Mouse (Mus musculus): ENCODE data around the gene Sc5d.
A peak's percentile ranks its signal among the peaks of the same experiment; 100 is the strongest.

The Sc5d gene

DNA sequence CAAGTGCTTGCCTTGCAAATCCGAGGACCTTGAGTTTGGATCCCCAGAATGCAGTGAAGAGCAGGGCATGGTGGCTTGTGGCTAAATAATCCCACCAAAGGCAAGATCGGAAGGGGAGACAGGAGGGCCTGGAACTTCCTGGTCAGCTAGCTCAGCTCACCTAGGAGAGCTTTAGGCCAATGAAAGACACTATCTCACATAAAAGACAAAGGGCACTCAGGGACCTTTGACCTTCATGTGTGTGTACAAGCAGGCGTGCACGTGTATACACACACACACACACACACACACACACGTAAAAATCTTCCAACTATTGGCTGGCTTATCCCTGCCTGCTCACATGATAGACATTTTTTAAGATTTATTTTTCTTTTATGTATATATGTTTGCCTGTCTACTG, 3.6 kb downstream of the Sc5d start:
- no peak for DNase-seq (ENCODE audit: low read depth, low spot score)

DNA sequence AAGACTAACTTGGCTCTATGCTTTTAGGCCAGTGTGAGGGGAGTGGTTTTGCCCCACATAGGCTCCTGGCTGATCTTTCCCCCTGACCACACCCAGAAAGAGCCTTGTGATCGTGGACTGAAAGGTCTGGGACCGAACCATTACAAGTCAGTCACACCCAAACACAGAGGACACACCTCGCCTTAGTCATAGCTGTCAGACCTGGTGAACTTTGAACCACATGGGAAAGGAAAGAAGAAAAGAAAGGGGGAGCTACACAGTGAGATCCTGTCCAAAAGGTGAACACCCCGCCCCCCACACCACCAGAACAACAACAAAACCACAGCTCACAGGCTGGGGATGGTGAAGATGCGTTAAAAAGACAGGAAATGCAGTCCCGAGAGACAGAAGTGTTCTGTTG, 14.9 kb downstream of the Sc5d start:
- DNase-seq (ENCODE audit: low read depth, low spot score) = no peak

DNA sequence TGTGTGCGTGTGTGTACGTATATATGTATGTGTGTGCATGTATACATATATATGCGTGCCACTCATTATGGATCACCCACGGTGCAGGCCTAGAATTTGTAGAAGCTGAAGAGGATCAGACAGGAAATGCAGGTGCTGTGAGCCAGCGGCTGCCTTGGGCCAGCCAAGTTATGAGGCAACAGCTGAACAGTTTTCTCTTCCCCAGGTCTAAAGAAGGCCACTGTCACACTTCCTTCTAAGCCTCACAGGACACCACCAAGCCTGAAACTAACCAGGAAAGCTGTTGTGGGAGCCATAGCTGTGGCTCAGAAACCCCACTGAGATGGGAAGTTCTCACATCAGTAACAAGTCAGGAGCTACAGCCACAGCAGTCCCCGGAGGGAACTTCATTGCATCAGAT, 17.4 kb downstream of the Sc5d start:
- no peak for DNase-seq (ENCODE audit: low read depth, low spot score)

DNA sequence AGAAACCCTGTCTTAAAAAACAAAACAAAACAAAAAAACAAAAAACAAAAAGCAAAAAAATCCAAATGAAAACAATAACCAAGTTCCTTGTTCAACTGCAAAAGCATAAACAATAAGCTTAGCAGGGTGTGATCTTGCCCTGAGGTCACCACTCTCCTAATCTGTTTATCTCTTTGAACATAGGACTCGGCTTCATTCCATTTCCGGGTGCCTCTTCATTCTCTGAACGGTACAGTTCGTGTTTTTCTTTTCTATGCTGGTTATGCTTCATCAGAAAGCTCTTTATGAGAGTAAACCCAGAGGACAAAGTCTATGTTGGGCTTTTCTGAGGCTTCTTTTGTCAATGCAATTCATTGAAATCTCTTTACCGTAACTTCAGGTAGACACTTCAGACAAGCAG, 19.9 kb downstream of the Sc5d start:
- no peak for DNase-seq (ENCODE audit: low read depth, low spot score)

DNA sequence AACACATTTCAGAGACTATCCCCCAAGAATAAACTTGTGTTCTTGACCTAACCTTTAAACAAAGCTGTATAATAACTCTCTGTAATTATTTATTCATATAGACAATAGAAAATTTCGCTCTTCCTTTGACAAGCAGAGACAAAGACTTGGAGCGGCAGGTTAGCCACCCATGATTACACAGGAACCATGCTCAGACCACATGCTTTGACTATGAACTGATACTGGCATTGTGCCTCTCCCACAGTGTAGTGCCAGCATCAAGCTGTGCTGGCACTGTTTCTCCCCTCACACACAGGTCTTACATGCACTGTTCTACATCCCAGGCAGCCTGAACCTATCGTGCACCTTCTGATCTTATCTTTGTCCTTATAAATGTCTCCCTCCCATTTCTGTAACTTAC, 23.0 kb downstream of the Sc5d start:
- DNase-seq (ENCODE audit: low read depth, low spot score) = no peak

DNA sequence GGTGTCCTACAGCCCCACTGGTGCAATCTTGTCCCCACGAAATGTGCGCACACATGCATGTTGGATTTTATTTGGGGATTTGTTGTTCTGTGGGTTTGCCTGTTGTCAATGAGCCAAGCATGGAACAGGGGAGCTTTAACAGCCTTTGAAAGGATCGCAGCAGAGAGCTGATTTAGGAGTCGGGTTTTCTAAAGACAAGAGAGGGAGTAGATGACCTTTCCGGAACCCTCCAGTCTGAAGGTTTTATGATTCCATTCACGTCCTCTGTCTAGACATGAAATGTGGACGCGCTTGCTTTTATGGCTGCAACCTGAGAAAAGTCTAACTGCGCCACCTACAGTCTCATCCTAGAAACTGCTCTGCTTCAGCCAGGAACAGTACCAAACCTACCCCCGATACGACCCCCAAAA, 23.5 kb downstream of the Sc5d start:
- peak; percentile 76 for DNase-seq (ENCODE audit: low read depth, low spot score)

DNA sequence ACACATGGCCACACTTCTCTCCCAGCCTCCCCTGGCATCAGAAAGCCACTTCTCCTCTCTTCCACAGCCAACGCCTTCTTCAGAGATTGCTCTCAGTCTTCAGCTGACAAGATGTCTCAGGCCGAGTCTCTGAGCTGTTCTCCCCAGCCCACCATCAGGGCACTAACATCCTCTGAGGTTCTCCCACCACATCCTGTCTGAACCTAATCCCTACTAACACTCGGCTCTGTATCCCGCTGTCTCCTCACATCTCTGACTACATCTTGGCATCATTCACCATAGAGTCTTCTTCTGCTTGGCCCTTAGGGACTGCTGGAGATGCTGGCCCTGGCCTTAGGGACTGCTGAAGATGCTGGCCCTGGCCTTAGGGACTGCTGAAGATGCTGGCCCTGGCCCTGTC, 25.2 kb downstream of the Sc5d start:
- no peak for DNase-seq (ENCODE audit: low read depth, low spot score)

DNA sequence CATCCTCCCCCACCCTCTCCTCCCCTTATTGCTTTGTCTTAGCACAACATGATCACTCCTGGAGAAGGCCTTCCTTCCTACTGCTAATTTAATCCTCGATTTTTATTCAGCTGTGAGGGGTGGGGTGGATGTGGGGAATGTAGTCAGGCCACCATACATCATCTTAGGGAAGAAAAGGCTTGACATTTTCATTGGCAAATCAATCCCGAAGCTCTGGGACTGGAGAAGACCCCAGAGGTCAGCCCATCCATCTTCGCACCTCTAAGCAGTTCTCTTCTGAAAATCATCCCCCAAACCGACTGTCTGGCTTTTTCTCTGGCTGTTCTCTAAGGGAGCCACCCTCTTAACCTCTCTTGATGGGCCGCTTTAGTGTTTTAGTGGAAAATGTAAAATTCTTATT, 32.9 kb downstream of the Sc5d start:
- no peak for DNase-seq (ENCODE audit: low read depth, low spot score)

DNA sequence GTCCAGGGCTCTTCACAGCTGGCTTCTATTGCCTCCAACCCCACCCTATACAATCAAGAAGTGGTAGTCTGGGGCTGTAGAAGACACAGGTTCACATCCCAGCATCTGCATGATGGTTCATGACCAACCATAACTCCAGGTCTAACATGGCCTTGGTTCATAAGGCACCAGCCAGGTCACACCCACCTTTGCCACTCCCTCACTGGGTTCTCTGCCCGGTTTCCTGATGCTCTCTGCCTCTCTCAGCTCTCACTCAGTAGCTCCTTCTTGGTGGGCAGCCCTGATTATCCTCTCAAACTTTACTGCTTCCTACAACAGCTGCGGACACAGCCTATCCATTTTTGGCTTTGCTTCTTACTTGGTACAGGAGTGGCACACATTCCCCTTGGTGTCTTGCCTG, 33.7 kb downstream of the Sc5d start:
- no peak for DNase-seq (ENCODE audit: low read depth, low spot score)

DNA sequence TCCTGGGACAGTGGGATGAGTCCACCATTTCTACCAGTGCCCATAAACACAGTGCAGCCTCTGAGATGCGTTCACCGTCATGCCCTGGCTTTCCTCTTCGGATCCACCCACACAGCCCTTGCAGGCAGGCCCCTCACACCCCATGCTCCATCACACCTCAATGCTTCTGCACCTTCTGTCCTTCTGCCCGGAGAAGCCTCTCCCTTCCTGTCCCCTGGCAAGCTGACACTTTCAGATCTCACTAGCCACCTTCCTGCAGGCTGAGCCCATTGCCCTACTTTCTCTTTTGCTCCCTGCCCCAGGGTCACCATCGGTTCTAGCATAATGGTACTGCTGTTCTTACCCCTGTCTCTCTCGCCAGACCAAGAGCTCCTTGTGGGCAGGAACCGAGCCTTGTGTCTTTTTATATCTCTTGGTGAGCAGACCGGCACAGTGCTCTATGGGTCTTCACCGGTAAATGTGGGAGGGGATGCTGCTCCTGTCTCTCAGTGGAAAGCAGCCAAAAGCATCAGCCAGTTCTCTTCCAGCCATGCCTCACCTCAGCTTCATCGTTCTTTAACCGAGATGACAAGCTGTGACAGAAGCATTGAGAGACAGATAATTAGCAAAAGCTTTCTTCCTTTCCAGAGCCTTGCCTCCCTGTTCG, 34.5 kb downstream of the Sc5d start:
- DNase-seq (ENCODE audit: low read depth, low spot score) = no peak

DNA sequence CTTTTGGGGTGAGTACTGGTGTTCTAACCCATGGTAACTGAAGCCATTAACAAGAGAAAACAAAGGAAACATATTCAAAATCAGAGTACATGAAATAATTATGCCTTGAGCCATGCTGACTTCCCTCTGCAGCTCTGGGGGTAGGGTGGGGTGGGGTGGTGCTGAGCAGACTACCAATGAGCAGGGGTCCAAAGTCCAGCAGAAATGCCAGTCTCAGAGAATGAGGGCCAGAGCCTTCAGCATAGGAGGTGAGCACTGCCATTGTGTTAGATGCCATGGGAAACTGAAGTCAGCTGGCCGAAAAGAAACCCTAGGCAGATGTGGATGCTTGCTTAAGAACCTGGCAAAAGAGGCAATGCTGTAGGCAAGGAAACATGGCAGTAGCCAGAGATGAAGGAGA, 36.3 kb downstream of the Sc5d start:
- no peak for DNase-seq (ENCODE audit: low read depth, low spot score)

DNA sequence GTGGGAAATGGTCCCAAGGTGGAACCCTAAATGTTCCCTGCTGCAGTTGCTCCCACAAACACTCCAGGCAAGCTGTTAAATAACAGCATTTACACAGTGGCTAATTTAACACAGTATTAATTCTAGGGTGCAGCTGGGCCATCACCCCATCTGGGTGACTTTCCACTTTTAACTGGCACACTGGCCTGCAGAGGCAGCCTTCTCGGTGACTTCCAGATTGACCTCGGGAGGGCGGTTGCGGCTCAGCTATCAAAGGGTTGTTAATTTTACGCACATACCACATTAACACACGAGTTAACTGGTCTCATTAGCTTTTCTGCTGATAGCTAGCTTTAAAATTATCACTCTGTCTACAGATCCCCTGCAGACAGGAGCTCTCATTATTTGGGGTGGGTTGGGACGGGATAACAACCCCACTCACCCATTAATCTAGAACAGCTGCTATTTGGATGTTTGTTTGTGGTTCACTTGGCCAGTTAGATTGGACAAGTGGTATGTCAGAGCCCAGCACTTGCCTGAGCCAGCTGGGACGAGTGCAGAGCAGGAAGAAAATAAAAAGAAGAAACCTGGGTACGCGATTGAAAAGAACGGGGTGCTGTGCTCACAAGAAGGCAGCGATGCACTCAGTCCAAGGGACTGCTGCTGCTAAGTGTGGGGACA, 44.9 kb downstream of the Sc5d start:
- no peak for DNase-seq (ENCODE audit: low read depth, low spot score)

DNA sequence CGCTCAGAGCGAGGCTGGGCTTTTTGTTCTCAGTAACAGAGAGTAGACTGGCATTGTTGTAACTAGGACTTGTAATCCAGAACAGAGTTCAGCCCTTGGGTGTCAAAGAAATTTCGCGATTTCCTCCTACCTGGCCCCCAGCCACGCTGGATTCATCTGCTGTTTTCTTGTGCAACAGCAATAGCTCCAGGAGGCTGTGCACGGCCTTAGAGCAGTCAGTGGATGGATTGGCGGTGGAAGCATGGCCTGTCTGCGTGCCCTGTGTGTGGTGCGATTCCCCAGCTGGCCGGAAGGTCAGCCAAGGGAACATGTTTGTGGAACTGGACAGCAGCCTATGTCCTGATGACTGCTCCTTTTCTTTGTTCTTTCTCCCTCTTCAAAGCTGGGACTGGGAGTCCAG, 46.4 kb downstream of the Sc5d start:
- no peak for DNase-seq (ENCODE audit: low read depth, low spot score)

DNA sequence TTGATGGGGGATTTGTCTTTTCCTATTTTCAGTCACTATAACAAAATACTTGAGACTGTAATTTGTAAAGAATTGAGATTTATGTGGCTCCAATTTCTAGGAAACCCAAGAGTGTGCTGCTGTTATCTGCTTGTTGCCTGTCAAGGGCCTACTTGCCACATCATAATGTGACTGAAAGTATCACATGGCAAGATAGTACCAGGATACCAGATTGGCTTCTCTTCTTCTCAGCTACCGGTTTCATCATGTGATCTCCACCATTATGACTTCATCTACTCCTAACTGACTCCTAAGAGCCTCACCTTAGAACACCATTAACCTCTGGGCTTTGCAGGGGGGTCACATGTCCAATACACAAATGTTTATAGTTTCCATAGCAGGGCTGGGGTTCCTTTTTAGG, 49.9 kb downstream of the Sc5d start:
- DNase-seq (ENCODE audit: low read depth, low spot score) = no peak

DNA sequence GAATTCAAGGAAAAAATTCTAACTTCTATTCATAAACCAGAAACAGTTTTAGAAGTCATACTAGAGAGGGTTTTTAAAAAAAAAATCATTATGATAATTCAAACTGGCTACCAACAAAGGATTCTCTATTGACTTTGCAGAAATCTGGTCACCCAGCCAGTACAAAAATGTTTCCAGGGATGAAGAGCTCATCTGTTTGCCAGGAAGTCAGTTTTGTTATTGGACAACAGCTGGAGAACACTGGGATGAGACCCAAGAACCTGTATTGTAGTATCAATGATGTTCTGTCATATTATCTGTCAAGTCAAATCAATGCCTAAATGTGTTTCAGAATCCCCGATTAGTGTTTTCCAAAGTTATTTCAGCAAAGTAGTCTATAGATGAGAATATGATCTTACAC, 50.9 kb downstream of the Sc5d start:
- no peak for DNase-seq (ENCODE audit: low read depth, low spot score)

DNA sequence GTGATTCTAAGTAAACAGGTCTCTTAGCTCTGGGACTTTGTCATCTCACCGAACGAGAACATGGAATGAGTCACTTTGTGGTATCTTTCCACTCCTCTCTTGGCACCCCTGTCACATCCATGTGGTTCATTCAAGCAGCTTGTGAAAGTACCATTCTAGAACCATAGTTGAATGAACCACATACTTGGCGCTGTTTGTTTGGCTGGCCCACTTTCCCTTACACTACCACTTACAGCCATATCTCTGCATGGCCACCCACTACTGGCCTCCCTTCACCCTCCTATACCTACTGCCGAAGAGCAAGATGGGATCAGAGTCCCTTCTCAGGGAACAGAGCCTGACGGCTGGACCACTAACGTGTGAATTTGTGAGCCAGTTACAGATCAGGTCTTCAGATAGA, 54.4 kb downstream of the Sc5d start:
- DNase-seq (ENCODE audit: low read depth, low spot score) = no peak

DNA sequence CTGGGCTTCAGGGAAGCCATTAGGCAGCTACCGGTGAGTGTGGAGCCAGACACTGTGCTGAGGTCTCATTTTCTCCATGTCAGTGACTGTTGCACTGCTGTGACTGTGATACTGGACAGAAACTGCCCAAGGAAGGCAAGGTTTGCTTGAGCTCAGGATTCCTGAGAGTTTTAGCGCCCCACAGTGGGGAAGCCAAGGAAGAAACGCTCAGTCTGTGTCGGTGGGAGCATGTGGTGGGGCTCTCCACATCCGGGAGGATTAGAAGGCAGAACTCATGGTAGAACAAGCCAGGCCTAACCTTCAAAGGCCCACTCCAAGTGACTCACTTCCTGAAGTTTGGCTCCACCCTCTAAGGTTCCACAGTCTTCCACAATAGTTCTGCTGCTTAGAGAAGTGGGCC, 55.6 kb downstream of the Sc5d start:
- no peak for DNase-seq (ENCODE audit: low read depth, low spot score)

DNA sequence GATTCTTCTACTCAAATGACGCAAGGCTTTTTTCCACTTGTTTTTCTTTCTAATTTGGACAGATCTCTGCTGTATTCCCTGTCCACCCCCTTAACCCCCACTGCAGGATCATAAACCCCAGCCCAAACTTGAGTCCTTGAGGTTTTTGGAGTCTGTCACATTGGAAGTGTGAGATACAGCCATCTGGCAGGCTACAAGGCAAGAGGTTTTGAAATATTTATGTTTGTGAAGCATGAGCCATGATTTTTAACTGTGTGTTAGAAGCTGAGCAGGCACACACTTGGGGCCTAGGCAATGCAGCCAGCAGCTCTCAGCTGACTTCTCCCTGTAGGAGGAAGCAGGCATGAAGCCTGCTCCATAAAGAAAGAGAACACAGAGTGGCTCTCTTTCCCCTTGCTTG, 57.3 kb downstream of the Sc5d start:
- DNase-seq (ENCODE audit: low read depth, low spot score) = no peak

DNA sequence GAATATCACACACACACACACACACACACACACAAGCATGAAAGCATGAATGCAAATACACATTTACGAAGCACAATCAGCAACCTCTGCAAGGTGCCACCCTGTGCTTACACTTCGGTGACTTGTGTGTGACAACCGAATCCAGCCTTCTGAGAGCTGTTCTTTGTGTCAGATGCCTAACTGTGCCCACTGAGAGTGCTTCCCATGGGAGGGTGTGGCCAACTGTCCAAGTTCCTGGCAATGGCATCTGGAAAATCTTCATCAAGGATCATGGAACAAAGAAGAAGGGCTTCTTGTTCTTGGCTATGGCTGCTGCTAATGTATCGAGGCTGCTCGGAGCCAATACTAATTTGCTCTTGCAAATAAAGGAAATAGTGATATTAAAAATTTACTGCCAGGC, 61.8 kb downstream of the Sc5d start:
- DNase-seq (ENCODE audit: low read depth, low spot score) = no peak
